Mouse (Mus musculus) stomach, postnatal 0 days (tissue): Measurements from ENCODE around the gene Olfr323.

Source experiments
- CTCF ChIP-seq: IDR thresholded peaks from 2 replicates; pipeline ENCODE4 v1.5.1; 2016; ENCODE audit warnings: antibody characterized with exemption, low read depth, mild to moderate bottlenecking, moderate library complexity
- EP300 ChIP-seq: optimal IDR thresholded peaks from 2 replicates; pipeline ENCODE3; 2016; ENCODE audit warnings: antibody characterized with exemption

DNA sequence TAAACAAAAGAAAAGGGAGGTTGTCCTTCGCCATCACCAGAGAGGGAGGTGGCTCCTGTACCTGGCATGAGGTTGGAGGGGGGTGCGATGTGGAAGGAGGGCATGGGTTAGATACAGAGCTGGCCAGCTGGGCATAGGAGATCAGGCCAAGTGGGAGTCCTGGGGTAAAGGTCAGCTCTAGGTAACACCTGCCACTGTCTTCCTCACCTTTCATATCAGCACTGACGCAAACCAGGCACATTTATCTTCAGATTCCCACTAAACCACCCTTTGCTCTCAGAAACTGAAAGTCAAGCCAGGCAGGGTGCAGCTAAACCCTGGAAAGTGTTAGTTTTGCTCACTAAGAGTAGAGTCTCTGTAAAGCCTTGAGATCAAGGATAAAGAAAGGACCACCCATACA is 11.9 kb downstream of the Olfr323 start:
- TF ChIP-seq CTCF (no peak), EP300 (no peak)
